Mouse (Mus musculus) erythroblast, embryonic 14.5 days (primary cell): ENCODE results near the gene Fuca1.

Experiments used
- GATA1 ChIP-seq: IDR thresholded peaks from 2 replicates; pipeline ENCODE4 v1.6.1; 2012; ENCODE audit warnings: low read length, inconsistent platforms, mixed read lengths
- TAL1 ChIP-seq: IDR thresholded peaks from 3 replicates; pipeline ENCODE4 v1.6.1; 2012; ENCODE audit warnings: low read length, inconsistent platforms, mixed read lengths

GRCm38 (mm10) chr4:135943389-135943788, 22.9 kb downstream of the Fuca1 start:
- no peak for TF ChIP-seq GATA1
- TF ChIP-seq TAL1: no peak
